Mouse (Mus musculus): ENCODE measurements at regions not wholly inside any gene's neighbourhood (a gene's known extent, or its start where the extent isn't known, plus 50 kb on each side); places are given as distances from the start of the nearest gene placed in this dataset.

DNA sequence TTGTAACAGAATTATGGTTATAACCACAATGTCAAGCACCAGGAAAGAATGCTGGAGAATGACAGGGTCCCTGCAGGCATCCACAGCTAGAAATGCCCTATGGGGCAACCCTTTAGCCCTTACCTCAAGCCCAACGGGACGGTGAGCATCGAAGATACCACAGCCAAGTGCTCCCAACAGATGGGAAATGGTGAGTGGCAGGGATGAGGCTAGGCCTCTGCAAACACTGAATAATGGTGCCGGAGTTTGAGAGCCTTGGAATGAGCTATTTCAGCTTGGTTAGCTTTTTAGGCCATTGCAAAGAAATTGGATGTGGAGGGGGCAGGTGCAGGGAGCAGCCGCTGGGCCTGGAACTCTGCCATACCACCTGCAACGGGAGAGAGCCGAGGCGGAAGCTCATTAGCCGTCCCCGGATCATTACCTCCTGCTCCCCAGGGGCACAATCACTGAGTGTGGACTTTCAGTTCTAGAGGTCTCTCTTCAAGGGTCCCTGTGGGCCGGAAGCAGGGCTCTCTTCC is 117.9 kb downstream of the Usp31 start:
- H3K9ac ChIP-seq (replicated peaks): no peak overlapping the region
- H3K27ac ChIP-seq (replicated peaks): no peak overlapping the region
- H3K27me3 ChIP-seq: no peaks in the 10 kb centered on the region
- peaks cover 4% of the 10 kb centered on the region; the same call in 1 of the 2 replicates for H3K4me1 ChIP-seq
- 76% methylated on average over 11 of the region's 11 CpGs for WGBS
- H3K9me3 ChIP-seq: no peaks in the 10 kb centered on the region
- no peaks in the 10 kb centered on the region for H3K36me3 ChIP-seq
- no peak overlapping the region for H3K4me3 ChIP-seq
- H3K4me2 ChIP-seq (replicated peaks): no peak overlapping the region
- ATAC-seq (ENCODE audit: low FRiP score, low read depth): no peak

DNA sequence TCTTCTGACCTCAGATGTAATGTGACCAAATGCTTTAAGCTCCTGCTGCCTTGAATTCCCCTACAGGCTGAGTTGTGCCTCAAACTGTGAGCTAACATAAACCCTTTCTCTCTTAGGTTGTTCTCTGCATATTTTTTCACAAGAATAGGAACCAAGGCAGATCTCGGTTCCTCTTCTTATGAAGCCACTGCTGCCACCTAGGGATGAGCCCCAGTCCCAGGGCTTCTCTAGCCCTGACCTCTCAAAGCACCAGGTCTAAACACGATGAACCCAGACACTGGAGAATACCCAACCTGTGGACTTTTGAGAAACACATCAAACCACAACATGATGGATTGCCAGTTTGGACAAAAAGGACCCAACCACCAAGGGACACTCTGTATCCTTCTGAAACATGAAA is 119.3 kb downstream of the Usp31 start:
- ATAC-seq (ENCODE audit: low FRiP score, low read depth): no peak
- no peaks in the 10 kb centered on the region for H3K9me3 ChIP-seq
- no peak overlapping the region for H3K27ac ChIP-seq (replicated peaks)
- no peak overlapping the region for H3K9ac ChIP-seq (replicated peaks)
- WGBS: 64% methylated on average over 2 of the region's 2 CpGs
- no peaks in the 10 kb centered on the region for H3K36me3 ChIP-seq
- H3K4me2 ChIP-seq (replicated peaks): no peak overlapping the region
- no peak overlapping the region for H3K4me3 ChIP-seq
- no peaks in the 10 kb centered on the region for H3K27me3 ChIP-seq
- H3K4me1 ChIP-seq: peaks cover 4% of the 10 kb centered on the region; the same call in 1 of the 2 replicates

DNA sequence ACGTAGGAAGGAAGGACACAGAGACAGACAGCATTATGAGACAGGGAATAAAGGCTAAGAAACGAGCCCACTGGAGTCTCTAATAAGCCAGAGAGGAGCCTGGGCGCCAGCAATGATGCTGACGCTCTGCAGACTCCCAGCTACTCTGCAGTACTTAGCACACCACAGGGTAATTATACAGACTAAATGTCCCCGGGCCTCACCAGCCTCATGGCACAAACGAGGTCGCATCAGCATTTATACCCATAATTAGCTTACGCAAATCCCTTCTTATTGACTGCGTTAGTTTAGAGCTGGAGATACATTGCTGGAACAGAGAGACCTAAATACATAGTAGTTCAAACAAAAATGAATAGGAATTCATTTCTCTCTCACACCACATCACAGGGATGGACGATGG is 121.3 kb downstream of the Usp31 start:
- Histone ChIP-seq H3K36me3 (no peaks in the 10 kb centered on the region), H3K4me2 (replicated peaks) (no peak overlapping the region), H3K27me3 (peaks cover 14% of the 10 kb centered on the region), H3K27ac (replicated peaks) (no peak overlapping the region), H3K4me3 (no peak overlapping the region), H3K9me3 (no peaks in the 10 kb centered on the region), H3K9ac (replicated peaks) (no peak overlapping the region), H3K4me1 (peaks cover 4% of the 10 kb centered on the region; the same call in 1 of the 2 replicates)
- no peak for ATAC-seq (ENCODE audit: low FRiP score, low read depth)
- WGBS: 77% methylated on average over 10 of the region's 10 CpGs

DNA sequence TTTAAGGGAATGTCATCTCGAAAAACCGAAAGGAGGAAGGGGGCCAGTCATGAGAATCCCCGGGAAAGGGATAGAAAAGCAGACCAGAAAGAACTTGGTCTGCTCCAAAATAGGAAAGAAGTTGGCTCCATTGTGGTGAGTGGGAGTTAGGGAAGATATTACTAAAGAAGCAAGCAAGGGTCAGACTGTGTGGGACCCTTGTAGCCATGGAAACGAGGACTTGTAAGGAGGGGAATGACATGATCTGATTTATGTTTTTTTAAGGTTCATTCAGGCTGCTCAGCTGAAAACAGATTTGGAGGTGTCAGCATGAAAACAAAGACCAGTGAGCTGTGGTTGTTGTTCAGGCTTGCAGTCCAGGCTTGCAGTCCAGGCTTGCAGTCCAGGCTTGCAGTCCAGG is 127.6 kb downstream of the Usp31 start:
- Histone ChIP-seq H3K4me3 (no peak overlapping the region), H3K27ac (replicated peaks) (0 out of 2 replicates have a peak overlapping the region, but pooled peaks have one; percentile 15)

DNA sequence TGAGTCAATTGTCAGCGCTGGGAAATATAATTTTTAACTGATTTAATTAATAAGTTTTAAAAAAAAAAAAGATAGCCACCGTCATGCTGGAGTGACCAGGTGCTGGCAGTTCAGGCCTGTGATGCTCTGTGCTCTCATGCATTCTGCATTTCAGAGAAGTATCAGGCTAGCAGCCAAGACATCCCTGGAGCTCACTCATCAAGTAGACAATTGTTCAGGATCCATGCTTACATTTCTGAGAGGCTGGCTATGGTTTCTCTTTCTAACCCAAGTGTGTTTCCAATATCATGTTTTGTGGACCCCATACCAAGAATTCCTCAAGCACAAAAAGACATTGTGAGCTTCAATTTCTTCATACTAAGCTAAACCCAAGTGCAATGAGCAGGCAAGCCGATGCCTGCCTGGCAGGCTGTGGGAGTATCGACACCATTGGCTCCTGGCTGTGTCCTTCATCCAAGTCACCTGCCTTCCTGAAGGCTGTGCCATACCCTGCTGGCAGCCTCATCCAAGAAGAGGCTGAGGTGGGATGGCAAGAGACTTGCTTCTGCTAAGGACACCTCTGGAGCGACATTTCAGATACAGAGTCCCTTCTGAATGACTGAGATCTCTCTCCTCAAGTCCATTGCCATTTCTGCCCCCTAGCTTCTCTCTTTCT is 134.2 kb downstream of the Usp31 start:
- ATAC-seq (ENCODE audit: low FRiP score, low read depth): no peak

More for the DNA sequence above, 127.6 kb downstream of the Usp31 start:
- Histone ChIP-seq H3K9me3 (0 out of 2 replicates have a peak, but pooled peaks cover 3% of the 10 kb centered on the region), H3K4me1 (peaks cover 14% of the 10 kb centered on the region; the same call in 1 of the 2 replicates), H3K27me3 (peaks cover 14% of the 10 kb centered on the region), H3K36me3 (no peaks in the 10 kb centered on the region), H3K9ac (replicated peaks) (no peak overlapping the region; the same call in 1 of the 2 replicates), H3K4me2 (replicated peaks) (0 out of 2 replicates have a peak overlapping the region, but pooled peaks have one; percentile 5)
- WGBS: 19% methylated on average over 4 of the region's 4 CpGs
- peak; percentile 54 for ATAC-seq (ENCODE audit: low FRiP score, low read depth)

GRCm38 (mm10) chr7:121571741-121572140 is 135.3 kb downstream of the Usp31 start:
- no peak overlapping the region for H3K9ac ChIP-seq (replicated peaks)
- 22% methylated on average over 3 of the region's 3 CpGs for WGBS
- H3K4me3 ChIP-seq: no peak overlapping the region
- no peaks in the 10 kb centered on the region for H3K36me3 ChIP-seq
- no peak overlapping the region for H3K4me2 ChIP-seq (replicated peaks)
- 0 out of 2 replicates have a peak, but pooled peaks cover 3% of the 10 kb centered on the region for H3K27me3 ChIP-seq
- no peaks in the 10 kb centered on the region for H3K9me3 ChIP-seq
- no peak for ATAC-seq (ENCODE audit: low FRiP score, low read depth)
- no peak overlapping the region for H3K27ac ChIP-seq (replicated peaks)
- H3K4me1 ChIP-seq: 0 out of 2 replicates have a peak, but pooled peaks cover 9% of the 10 kb centered on the region

More for the DNA sequence above, 134.2 kb downstream of the Usp31 start:
- Histone ChIP-seq H3K9ac (replicated peaks) (no peak overlapping the region), H3K27ac (replicated peaks) (no peak overlapping the region), H3K4me1 (0 out of 2 replicates have a peak, but pooled peaks cover 9% of the 10 kb centered on the region), H3K4me2 (replicated peaks) (no peak overlapping the region), H3K36me3 (no peaks in the 10 kb centered on the region), H3K9me3 (0 out of 2 replicates have a peak, but pooled peaks cover 2% of the 10 kb centered on the region), H3K4me3 (no peak overlapping the region), H3K27me3 (0 out of 2 replicates have a peak, but pooled peaks cover 3% of the 10 kb centered on the region)
- 93% methylated on average over 5 of the region's 5 CpGs for WGBS

- Histone ChIP-seq H3K27ac (replicated peaks) (no peak overlapping the region), H3K36me3 (no peaks in the 10 kb centered on the region), H3K4me1 (0 out of 2 replicates have a peak, but pooled peaks cover 9% of the 10 kb centered on the region), H3K4me3 (no peak overlapping the region), H3K4me2 (replicated peaks) (no peak overlapping the region), H3K27me3 (0 out of 2 replicates have a peak, but pooled peaks cover 3% of the 10 kb centered on the region), H3K9me3 (no peaks in the 10 kb centered on the region), H3K9ac (replicated peaks) (no peak overlapping the region)
- ATAC-seq (ENCODE audit: low FRiP score, low read depth): no peak
- WGBS: 67% methylated on average over 4 of the region's 4 CpGs
Measured at GRCm38 (mm10) chr7:121571292-121571691, 135.8 kb downstream of the Usp31 start.

DNA sequence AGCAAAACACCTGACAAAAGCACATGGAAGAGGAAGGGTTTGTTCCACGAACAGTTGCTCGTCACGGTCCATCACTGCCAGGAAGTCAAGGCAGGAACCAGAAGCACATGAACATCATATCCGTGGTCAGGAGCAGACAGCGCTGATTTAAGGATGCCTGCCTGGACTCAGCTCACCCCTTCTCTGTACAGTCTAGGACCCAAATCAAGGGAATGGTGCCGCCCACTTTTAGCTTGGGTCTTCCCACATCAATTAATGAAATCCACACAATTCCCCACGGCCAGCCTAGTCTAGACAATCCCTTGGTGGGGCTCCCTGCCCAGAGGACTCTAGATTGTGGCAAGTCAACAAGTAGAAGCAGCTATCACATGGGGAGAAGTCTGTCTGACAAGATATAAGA is 137.8 kb downstream of the Usp31 start:
- H3K9me3 ChIP-seq: no peaks in the 10 kb centered on the region
- H3K36me3 ChIP-seq: no peaks in the 10 kb centered on the region
- H3K4me2 ChIP-seq (replicated peaks): no peak overlapping the region
- 0 out of 2 replicates have a peak, but pooled peaks cover 9% of the 10 kb centered on the region for H3K4me1 ChIP-seq
- ATAC-seq (ENCODE audit: low FRiP score, low read depth): no peak
- 91% methylated on average over 7 of the region's 7 CpGs for WGBS
- 0 out of 2 replicates have a peak, but pooled peaks cover 3% of the 10 kb centered on the region for H3K27me3 ChIP-seq
- H3K9ac ChIP-seq (replicated peaks): no peak overlapping the region
- H3K27ac ChIP-seq (replicated peaks): no peak overlapping the region
- H3K4me3 ChIP-seq: no peak overlapping the region

- Histone ChIP-seq H3K36me3 (no peaks in the 10 kb centered on the region), H3K9me3 (no peaks in the 10 kb centered on the region), H3K4me1 (0 out of 2 replicates have a peak, but pooled peaks cover 9% of the 10 kb centered on the region), H3K4me3 (no peak overlapping the region), H3K27ac (replicated peaks) (no peak overlapping the region), H3K27me3 (0 out of 2 replicates have a peak, but pooled peaks cover 3% of the 10 kb centered on the region), H3K4me2 (replicated peaks) (no peak overlapping the region), H3K9ac (replicated peaks) (no peak overlapping the region)
- ATAC-seq (ENCODE audit: low FRiP score, low read depth): no peak
- 92% methylated on average over 2 of the region's 2 CpGs for WGBS
Measured at GRCm38 (mm10) chr7:121568064-121568463, 139.0 kb downstream of the Usp31 start.

DNA sequence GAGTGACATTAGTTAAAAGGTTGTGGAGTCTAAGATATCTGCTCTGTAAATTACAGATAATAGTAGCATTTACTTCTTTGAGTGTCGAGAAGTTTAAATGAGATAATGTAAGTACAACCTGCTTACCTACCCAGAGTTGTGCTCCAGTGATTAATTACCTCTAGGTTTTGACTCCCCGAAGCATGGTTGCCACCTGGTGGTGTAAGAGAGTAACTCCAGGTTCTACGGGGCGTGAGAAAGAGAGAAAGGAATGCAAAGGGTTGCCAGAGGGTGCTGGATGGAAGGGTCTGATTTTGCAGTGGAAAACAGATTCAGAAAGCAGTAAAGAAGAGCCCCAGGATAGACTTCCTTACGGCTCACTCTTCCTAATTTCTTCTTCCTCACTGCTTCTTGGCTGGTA is 143.5 kb downstream of the Usp31 start:
- H3K4me2 ChIP-seq (replicated peaks): no peak overlapping the region
- H3K36me3 ChIP-seq: no peaks in the 10 kb centered on the region
- no peaks in the 10 kb centered on the region for H3K27me3 ChIP-seq
- H3K9me3 ChIP-seq: no peaks in the 10 kb centered on the region
- no peak overlapping the region for H3K9ac ChIP-seq (replicated peaks)
- no peak overlapping the region for H3K4me3 ChIP-seq
- H3K4me1 ChIP-seq: no peaks in the 10 kb centered on the region
- no peak overlapping the region for H3K27ac ChIP-seq (replicated peaks)
- 31% methylated on average over 5 of the region's 5 CpGs for WGBS
- ATAC-seq (ENCODE audit: low FRiP score, low read depth): no peak

DNA sequence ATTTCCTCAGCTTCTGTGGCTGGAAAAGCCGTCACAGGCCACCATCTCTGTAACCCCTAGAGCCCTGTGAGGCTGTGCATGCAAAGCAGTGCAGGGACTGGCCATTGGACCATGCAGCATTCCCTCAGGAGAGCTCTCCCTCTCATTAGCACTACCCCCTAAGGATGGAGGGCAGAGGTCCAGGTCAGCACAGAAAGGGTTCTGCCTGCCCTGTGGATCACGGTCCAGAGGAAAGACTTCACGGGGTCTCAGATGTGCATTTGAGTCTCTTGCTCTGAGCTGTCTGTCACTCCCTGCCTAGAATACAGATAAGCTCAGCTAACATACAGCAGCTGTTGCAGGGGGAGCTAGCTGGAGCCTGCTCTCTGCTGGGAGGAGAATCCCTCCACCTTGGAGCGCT is 151.6 kb downstream of the Usp31 start:
- Histone ChIP-seq H3K4me1 (peaks cover 10% of the 10 kb centered on the region; the same call in 1 of the 2 replicates), H3K9me3 (no peaks in the 10 kb centered on the region), H3K27ac (replicated peaks) (peak overlapping the region; percentile 69), H3K4me3 (no peak overlapping the region), H3K4me2 (replicated peaks) (no peak overlapping the region), H3K27me3 (no peaks in the 10 kb centered on the region), H3K9ac (replicated peaks) (no peak overlapping the region), H3K36me3 (no peaks in the 10 kb centered on the region)
- peak; percentile 52; the same call in 1 of the 2 replicates for ATAC-seq (ENCODE audit: low FRiP score, low read depth)
- 32% methylated on average over 4 of the region's 4 CpGs for WGBS
